Mouse (Mus musculus): ENCODE data around the gene Trim46.

GRCm38 (mm10) chr3:89203142-89203514 is 43.0 kb downstream of the Trim46 start:
- TF ChIP-seq POLR2A (IDR thresholded peaks at IDR 0.05; ENCODE audit: insufficient read depth, low read depth, low read length) = no peak
- no peak for TF ChIP-seq CTCF (IDR thresholded peaks at IDR 0.05; ENCODE audit: insufficient read depth, low read depth, low read length)

Data from olfactory bulb, adult 2 months (tissue).